Mouse (Mus musculus): ENCODE measurements around the gene Hbp1. TPM values are rescaled to one million over a fixed set of nuclear protein-coding genes. Genes with fewer than 3 reads are reported as not detected.

Gene Hbp1
- polyA plus RNA-seq, 2 experiments: 102 to 142 TPM

DNA sequence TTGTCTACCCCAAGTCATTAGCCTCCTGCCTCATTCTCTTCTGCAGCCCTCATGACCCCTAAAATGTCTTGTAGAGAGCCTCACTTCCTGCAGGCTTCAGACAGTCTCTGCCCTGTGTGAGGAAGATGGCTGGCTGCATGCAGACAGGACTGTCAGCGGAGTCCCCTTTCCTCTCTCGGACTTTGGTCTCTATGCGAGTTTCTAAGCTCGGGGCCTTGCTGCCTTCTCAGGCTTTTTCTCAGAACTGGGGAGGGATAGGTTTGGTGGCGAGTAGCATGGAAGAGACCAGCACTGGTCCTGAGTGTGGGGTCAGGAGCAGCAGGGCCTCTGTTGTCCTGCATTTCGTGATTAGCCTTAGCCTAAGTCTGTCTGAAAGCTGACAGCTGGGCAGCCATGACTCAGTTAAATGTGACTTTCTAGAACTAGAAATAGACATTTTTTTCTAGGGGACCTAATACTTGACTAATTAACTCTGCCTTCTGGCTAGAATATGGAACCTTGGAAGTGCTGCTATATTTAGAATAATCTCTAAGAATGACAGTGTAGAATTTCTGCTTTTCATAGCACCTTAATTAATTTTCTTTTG, 37.3 kb downstream of the Hbp1 start:
- no peak for ATAC-seq (ENCODE audit: low FRiP score, low read depth)
- no peaks in the 10 kb centered on the region for H3K4me1 ChIP-seq (ENCODE audit: control insufficient read depth, insufficient read depth, low read length)
- no peak overlapping the region for H3K4me2 ChIP-seq (replicated peaks; ENCODE audit: low read depth, low read length, severe bottlenecking)
- no peak for TF ChIP-seq POLR2A (IDR thresholded peaks at IDR 0.05; ENCODE audit: borderline replicate concordance, extremely low read depth, insufficient read depth, insufficient read length)
- no peak overlapping the region for H3K27ac ChIP-seq (replicated peaks; ENCODE audit: low read depth, low read length)
- H3K4me3 ChIP-seq (replicated peaks; ENCODE audit: low read length): no peak overlapping the region
- no peak for DNase-seq (ENCODE audit: low spot score)
- H3K36me3 ChIP-seq (ENCODE audit: control insufficient read depth, insufficient read depth, low read length): no peaks in the 10 kb centered on the region
- WGBS: 81% methylated on average over 6 of the region's 6 CpGs
- H3K9ac ChIP-seq (ENCODE audit: low read depth, low read length, severe bottlenecking): no peak overlapping the region
- no peaks in the 10 kb centered on the region for H3K27me3 ChIP-seq (ENCODE audit: control insufficient read depth, insufficient read depth, low read length)
- no peaks in the 10 kb centered on the region for H3K9me3 ChIP-seq (ENCODE audit: control insufficient read depth, low read length)

DNA sequence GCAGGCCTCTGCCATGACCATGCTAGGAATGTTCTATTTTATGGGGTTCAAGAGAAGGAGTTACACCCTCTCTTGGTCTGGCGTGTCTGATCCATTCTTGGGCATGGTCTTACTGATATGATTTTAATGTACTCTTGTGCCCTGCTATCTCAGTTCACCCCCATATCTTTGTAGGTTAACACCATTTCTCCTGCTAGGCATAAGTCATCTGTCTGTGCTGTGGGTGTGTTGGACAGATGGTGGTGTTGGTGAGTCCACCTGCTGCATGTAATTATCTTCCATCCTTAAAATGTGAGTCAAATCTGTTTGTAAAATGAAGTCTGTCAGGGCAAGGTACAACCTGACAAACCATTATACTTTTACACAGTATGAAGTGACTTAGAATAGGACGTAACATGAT, 42.9 kb downstream of the Hbp1 start:
- Histone ChIP-seq H3K9ac (ENCODE audit: low read depth, low read length, severe bottlenecking) (no peak overlapping the region), H3K9me3 (ENCODE audit: control insufficient read depth, low read length) (no peaks in the 10 kb centered on the region), H3K4me3 (replicated peaks; ENCODE audit: low read length) (no peak overlapping the region), H3K4me2 (replicated peaks; ENCODE audit: low read depth, low read length, severe bottlenecking) (no peak overlapping the region), H3K36me3 (ENCODE audit: control insufficient read depth, insufficient read depth, low read length) (no peaks in the 10 kb centered on the region), H3K4me1 (ENCODE audit: control insufficient read depth, insufficient read depth, low read length) (no peaks in the 10 kb centered on the region), H3K27ac (replicated peaks; ENCODE audit: low read depth, low read length) (no peak overlapping the region), H3K27me3 (ENCODE audit: control insufficient read depth, insufficient read depth, low read length) (no peaks in the 10 kb centered on the region)
- no peak for DNase-seq (ENCODE audit: low spot score)
- WGBS: 93% methylated on average over 2 of the region's 2 CpGs
- no peak for TF ChIP-seq POLR2A (IDR thresholded peaks at IDR 0.05; ENCODE audit: borderline replicate concordance, extremely low read depth, insufficient read depth, insufficient read length)
- no peak for ATAC-seq (ENCODE audit: low FRiP score, low read depth)

DNA sequence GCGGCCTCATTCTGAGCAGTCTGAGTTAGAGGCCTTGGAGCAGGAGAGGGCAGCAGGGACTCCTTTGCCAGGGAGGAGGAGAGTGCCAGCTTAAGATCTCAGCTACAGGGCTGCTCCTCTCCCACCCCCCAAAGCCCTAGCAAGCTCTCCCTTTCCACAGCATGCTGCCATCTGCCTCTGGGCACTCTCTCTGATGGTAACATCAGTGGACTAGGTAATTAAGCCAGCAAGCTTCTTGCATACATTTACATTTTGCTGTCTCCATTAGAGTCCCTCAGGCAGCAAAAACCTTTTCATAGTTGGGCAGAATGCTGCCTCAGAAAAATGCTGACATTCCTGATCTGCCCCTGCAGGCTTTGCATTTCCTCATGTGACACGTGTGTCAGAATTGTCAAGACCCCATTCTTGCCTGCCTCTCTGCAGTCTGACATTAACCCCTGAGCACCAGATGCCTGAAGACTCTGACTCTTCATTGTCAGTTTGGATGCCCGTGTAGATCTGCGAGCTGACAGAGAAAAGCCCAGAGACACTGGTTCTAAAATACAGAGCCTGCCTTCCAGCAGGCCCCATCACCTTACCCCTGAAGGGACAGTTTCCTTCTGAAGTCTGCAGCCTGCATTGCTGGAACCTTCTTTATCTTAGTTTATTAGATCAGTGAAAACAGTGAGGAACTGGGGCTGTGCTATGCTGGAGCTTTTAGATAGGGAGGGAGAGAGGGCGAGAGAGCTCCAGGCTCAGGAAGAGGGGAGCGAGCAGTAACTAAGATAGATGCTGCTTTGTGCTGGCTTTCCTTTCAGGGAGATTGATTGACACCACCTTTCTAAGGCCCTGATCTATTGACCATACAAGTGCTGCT, 44.4 kb downstream of the Hbp1 start:
- DNase-seq (ENCODE audit: low spot score) (no peak), ATAC-seq (ENCODE audit: low FRiP score, low read depth) (no peak)
- H3K27ac ChIP-seq (replicated peaks; ENCODE audit: low read depth, low read length): no peak overlapping the region
- no peak for TF ChIP-seq POLR2A (IDR thresholded peaks at IDR 0.05; ENCODE audit: borderline replicate concordance, extremely low read depth, insufficient read depth, insufficient read length)
- H3K9me3 ChIP-seq (ENCODE audit: control insufficient read depth, low read length): no peaks in the 10 kb centered on the region
- H3K36me3 ChIP-seq (ENCODE audit: control insufficient read depth, insufficient read depth, low read length): no peaks in the 10 kb centered on the region
- H3K4me3 ChIP-seq (replicated peaks; ENCODE audit: low read length): no peak overlapping the region
- no peak overlapping the region for H3K4me2 ChIP-seq (replicated peaks; ENCODE audit: low read depth, low read length, severe bottlenecking)
- 57% methylated on average over 6 of the region's 6 CpGs for WGBS
- no peaks in the 10 kb centered on the region for H3K4me1 ChIP-seq (ENCODE audit: control insufficient read depth, insufficient read depth, low read length)
- H3K27me3 ChIP-seq (ENCODE audit: control insufficient read depth, insufficient read depth, low read length): no peaks in the 10 kb centered on the region
- H3K9ac ChIP-seq (ENCODE audit: low read depth, low read length, severe bottlenecking): no peak overlapping the region

DNA sequence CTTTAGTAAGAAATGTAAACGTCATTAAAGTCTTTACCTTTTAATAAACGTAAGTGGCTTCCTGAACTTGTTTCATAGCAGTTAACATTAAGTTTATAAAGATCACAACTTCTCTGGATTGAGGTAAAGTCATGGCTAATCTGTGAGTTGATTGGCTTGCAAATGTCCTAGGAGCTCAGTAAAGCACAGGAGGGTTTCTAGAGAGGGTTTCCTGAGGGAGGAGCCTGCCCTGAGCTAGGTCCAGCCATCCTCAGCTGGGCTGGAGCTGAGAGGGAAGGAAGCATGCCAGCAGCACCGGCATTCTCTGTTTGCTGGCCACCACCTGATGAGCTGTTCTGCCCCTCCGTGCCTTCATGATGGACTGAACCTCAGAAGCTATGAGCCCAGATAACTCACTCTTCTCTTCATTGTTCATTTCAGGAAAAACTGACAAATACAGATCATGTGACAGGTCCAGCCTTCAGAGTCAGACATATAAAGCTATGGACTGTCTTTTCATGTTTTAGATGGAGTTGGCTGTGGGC, 49.9 kb downstream of the Hbp1 start:
- Histone ChIP-seq H3K4me2 (replicated peaks; ENCODE audit: low read depth, low read length, severe bottlenecking) (no peak overlapping the region), H3K4me3 (replicated peaks; ENCODE audit: low read length) (no peak overlapping the region), H3K9me3 (ENCODE audit: control insufficient read depth, low read length) (no peaks in the 10 kb centered on the region), H3K27ac (replicated peaks; ENCODE audit: low read depth, low read length) (no peak overlapping the region), H3K27me3 (ENCODE audit: control insufficient read depth, insufficient read depth, low read length) (no peaks in the 10 kb centered on the region), H3K36me3 (ENCODE audit: control insufficient read depth, insufficient read depth, low read length) (no peaks in the 10 kb centered on the region), H3K9ac (ENCODE audit: low read depth, low read length, severe bottlenecking) (no peak overlapping the region), H3K4me1 (ENCODE audit: control insufficient read depth, insufficient read depth, low read length) (peaks cover 9% of the 10 kb centered on the region; the same call in 1 of the 2 replicates)
- TF ChIP-seq POLR2A (IDR thresholded peaks at IDR 0.05; ENCODE audit: borderline replicate concordance, extremely low read depth, insufficient read depth, insufficient read length): no peak
- 78% methylated on average over 4 of the region's 4 CpGs for WGBS
- ATAC-seq (ENCODE audit: low FRiP score, low read depth) (no peak), DNase-seq (ENCODE audit: low spot score) (no peak)

DNA sequence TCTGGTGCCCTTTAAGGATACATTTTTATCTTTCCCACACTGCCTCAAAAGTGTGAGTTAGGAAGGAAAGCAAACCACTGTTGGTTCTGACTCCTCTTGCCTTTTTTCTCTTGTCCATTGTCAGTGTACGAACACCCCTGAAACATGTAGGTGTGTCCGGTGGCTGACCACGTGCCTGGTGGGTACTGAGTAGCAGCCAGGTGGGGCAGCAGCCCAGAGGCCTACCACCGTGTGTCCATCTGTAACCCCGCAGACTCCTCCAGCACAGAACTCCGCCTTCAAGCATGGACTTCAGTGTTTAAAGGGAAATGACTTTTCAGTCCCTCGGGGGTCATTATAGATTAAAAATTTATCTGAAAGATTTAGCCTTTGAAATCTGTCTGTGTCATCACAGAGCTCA, 52.9 kb downstream of the Hbp1 start:
- no peaks in the 10 kb centered on the region for H3K9me3 ChIP-seq (ENCODE audit: control insufficient read depth, low read length)
- 70% methylated on average over 7 of the region's 7 CpGs for WGBS
- ATAC-seq (ENCODE audit: low FRiP score, low read depth) (no peak), DNase-seq (ENCODE audit: low spot score) (no peak)
- H3K4me1 ChIP-seq (ENCODE audit: control insufficient read depth, insufficient read depth, low read length): peaks cover 9% of the 10 kb centered on the region; the same call in 1 of the 2 replicates
- H3K4me2 ChIP-seq (replicated peaks; ENCODE audit: low read depth, low read length, severe bottlenecking): no peak overlapping the region
- H3K36me3 ChIP-seq (ENCODE audit: control insufficient read depth, insufficient read depth, low read length): no peaks in the 10 kb centered on the region
- no peak for TF ChIP-seq POLR2A (IDR thresholded peaks at IDR 0.05; ENCODE audit: borderline replicate concordance, extremely low read depth, insufficient read depth, insufficient read length)
- no peak overlapping the region for H3K4me3 ChIP-seq (replicated peaks; ENCODE audit: low read length)
- H3K27me3 ChIP-seq (ENCODE audit: control insufficient read depth, insufficient read depth, low read length): no peaks in the 10 kb centered on the region
- H3K9ac ChIP-seq (ENCODE audit: low read depth, low read length, severe bottlenecking): no peak overlapping the region
- H3K27ac ChIP-seq (replicated peaks; ENCODE audit: low read depth, low read length): no peak overlapping the region

All from limb, embryonic 14.5 days (tissue).